Mouse (Mus musculus): ENCODE measurements around the gene Ttll8. TPM values are rescaled to one million over a fixed set of nuclear protein-coding genes. Genes with fewer than 3 reads are reported as not detected.

Ttll8 gene
- polyA plus RNA-seq, 1 experiment from 2014 or later: not detected

- no peak for ATAC-seq (replicated peaks; ENCODE audit: insufficient number of reproducible peaks, low FRiP score, low TSS enrichment)
- 83% methylated on average over 2 of the region's 2 CpGs for WGBS (ENCODE audit: insufficient replicate concordance)
- Histone ChIP-seq H3K36me3 (ENCODE audit: control insufficient read depth, insufficient read depth, low read length) (no peaks in the 10 kb centered on the region), H3K27ac (ENCODE audit: low read depth, low read length) (no peak overlapping the region), H3K9ac (ENCODE audit: low read depth, low read length) (no peak overlapping the region), H3K4me1 (ENCODE audit: control insufficient read depth, insufficient read depth, low read length) (peaks cover 37% of the 10 kb centered on the region), H3K4me2 (no peak overlapping the region), H3K27me3 (ENCODE audit: control insufficient read depth, insufficient read depth, low read length) (no peaks in the 10 kb centered on the region), H3K9me3 (replicated peaks; ENCODE audit: control insufficient read depth, low read length) (no peaks in the 10 kb centered on the region), H3K4me3 (ENCODE audit: low read depth, low read length) (no peak overlapping the region)
Measured at GRCm38 (mm10) chr15:88841160-88841559, 113.1 kb downstream of the Ttll8 start.

Other genes with a start within 250 kb of the Ttll8 start
- 15.2 and 18.2 TPM in 2 replicates for gene Brd1, start 220.2 kb downstream of the Ttll8 start, polyA plus RNA-seq (2014; fragmentation: Nextera tagmentation; extraction: Ambion mirVana)
- 16.1 and 22.9 TPM in 2 replicates for gene Zbed4, start 202.8 kb downstream of the Ttll8 start, polyA plus RNA-seq (2014; fragmentation: Nextera tagmentation; extraction: Ambion mirVana)
- 11.6 and 12.5 TPM in 2 replicates for gene Alg12, start 135.1 kb downstream of the Ttll8 start, polyA plus RNA-seq (2014; fragmentation: Nextera tagmentation; extraction: Ambion mirVana)
- 71.7 and 83.6 TPM in 2 replicates for gene Creld2, start 134.8 kb downstream of the Ttll8 start, polyA plus RNA-seq (2014; fragmentation: Nextera tagmentation; extraction: Ambion mirVana)
- 43.7 and 50.1 TPM in 2 replicates for gene Pim3, start 92.2 kb downstream of the Ttll8 start, polyA plus RNA-seq (2014; fragmentation: Nextera tagmentation; extraction: Ambion mirVana)
- gene Mlc1, start 24.6 kb upstream of the Ttll8 start, polyA plus RNA-seq (2014; fragmentation: Nextera tagmentation; extraction: Ambion mirVana): not detected in 2 replicates
- 57.6 and 78.6 TPM in 2 replicates for gene Mov10l1, start 28.5 kb upstream of the Ttll8 start, polyA plus RNA-seq (2014; fragmentation: Nextera tagmentation; extraction: Ambion mirVana)
- gene Panx2, start 105.3 kb upstream of the Ttll8 start, polyA plus RNA-seq (2014; fragmentation: Nextera tagmentation; extraction: Ambion mirVana): 1.4 and 1.5 TPM in 2 replicates
- 51.7 and 52.6 TPM in 2 replicates for gene Trabd, start 120.7 kb upstream of the Ttll8 start, polyA plus RNA-seq (2014; fragmentation: Nextera tagmentation; extraction: Ambion mirVana)
- 9.5 and 9.9 TPM in 2 replicates for gene Selenoo, start 134.7 kb upstream of the Ttll8 start, polyA plus RNA-seq (2014; fragmentation: Nextera tagmentation; extraction: Ambion mirVana)
- gene Tubgcp6, start 168.7 kb upstream of the Ttll8 start, polyA plus RNA-seq (2014; fragmentation: Nextera tagmentation; extraction: Ambion mirVana): 13.1 and 14.1 TPM in 2 replicates
- gene Hdac10, start 174.3 kb upstream of the Ttll8 start, polyA plus RNA-seq (2014; fragmentation: Nextera tagmentation; extraction: Ambion mirVana): 10.5 and 11.4 TPM in 2 replicates
- gene Mapk12, start 186.3 kb upstream of the Ttll8 start, polyA plus RNA-seq (2014; fragmentation: Nextera tagmentation; extraction: Ambion mirVana): 20.7 and 24.6 TPM in 2 replicates
- 3.2 and 4.2 TPM in 2 replicates for gene Mapk11, start 195.2 kb upstream of the Ttll8 start, polyA plus RNA-seq (2014; fragmentation: Nextera tagmentation; extraction: Ambion mirVana)
- gene Plxnb2, start 226.4 kb upstream of the Ttll8 start, polyA plus RNA-seq (2014; fragmentation: Nextera tagmentation; extraction: Ambion mirVana): 84.6 and 95.1 TPM in 2 replicates
- 18.0 and 18.5 TPM in 2 replicates for gene Dennd6b, start 242.1 kb upstream of the Ttll8 start, polyA plus RNA-seq (2014; fragmentation: Nextera tagmentation; extraction: Ambion mirVana)

Data from heart, embryonic 11.5 days (tissue).